Mouse (Mus musculus): Measurements from ENCODE around the gene Dock8.

Gene Dock8

GRCm38 (mm10) chr19:25123461-25123860 is 124.1 kb downstream of the Dock8 start:
- no peak for DNase-seq (ENCODE audit: low spot score)

GRCm38 (mm10) chr19:25132322-25132721 is 133.0 kb downstream of the Dock8 start:
- DNase-seq (ENCODE audit: low spot score): no peak

- no peak for DNase-seq (ENCODE audit: low spot score)
Measured at GRCm38 (mm10) chr19:25133959-25134358, 134.6 kb downstream of the Dock8 start.

GRCm38 (mm10) chr19:25136171-25136570 is 136.8 kb downstream of the Dock8 start:
- no peak for DNase-seq (ENCODE audit: low spot score)

- DNase-seq (ENCODE audit: low spot score): no peak
Measured at GRCm38 (mm10) chr19:25137907-25138820, 138.8 kb downstream of the Dock8 start.

GRCm38 (mm10) chr19:25144110-25145028 is 145.0 kb downstream of the Dock8 start:
- no peak for DNase-seq (ENCODE audit: low spot score)

GRCm38 (mm10) chr19:25145116-25145515 is 145.8 kb downstream of the Dock8 start:
- DNase-seq (ENCODE audit: low spot score): no peak

GRCm38 (mm10) chr19:25146122-25146521 is 146.8 kb downstream of the Dock8 start:
- no peak for DNase-seq (ENCODE audit: low spot score)

GRCm38 (mm10) chr19:25149788-25150187 is 150.5 kb downstream of the Dock8 start:
- DNase-seq (ENCODE audit: low spot score): no peak

- no peak for DNase-seq (ENCODE audit: low spot score)
Measured at GRCm38 (mm10) chr19:25154506-25155178, 155.3 kb downstream of the Dock8 start.

- DNase-seq (ENCODE audit: low spot score): no peak
Measured at GRCm38 (mm10) chr19:25155250-25155649, 155.9 kb downstream of the Dock8 start.

GRCm38 (mm10) chr19:25155709-25156108 is 156.4 kb downstream of the Dock8 start:
- no peak for DNase-seq (ENCODE audit: low spot score)

GRCm38 (mm10) chr19:25162270-25162669 is 162.9 kb downstream of the Dock8 start:
- no peak for DNase-seq (ENCODE audit: low spot score)

- no peak for DNase-seq (ENCODE audit: low spot score)
Measured at GRCm38 (mm10) chr19:25163426-25163825, 164.1 kb downstream of the Dock8 start.

- DNase-seq (ENCODE audit: low spot score): no peak
Measured at GRCm38 (mm10) chr19:25166412-25166811, 167.1 kb downstream of the Dock8 start.

GRCm38 (mm10) chr19:25171395-25171794 is 172.1 kb downstream of the Dock8 start:
- no peak for DNase-seq (ENCODE audit: low spot score)

- no peak for DNase-seq (ENCODE audit: low spot score)
Measured at GRCm38 (mm10) chr19:25176746-25177145, 177.4 kb downstream of the Dock8 start.

- DNase-seq (ENCODE audit: low spot score): no peak
Measured at GRCm38 (mm10) chr19:25180024-25180423, 180.7 kb downstream of the Dock8 start.

GRCm38 (mm10) chr19:25180547-25180946 is 181.2 kb downstream of the Dock8 start:
- no peak for DNase-seq (ENCODE audit: low spot score)

GRCm38 (mm10) chr19:25184076-25184475 is 184.7 kb downstream of the Dock8 start:
- DNase-seq (ENCODE audit: low spot score): no peak

- DNase-seq (ENCODE audit: low spot score): no peak
Measured at GRCm38 (mm10) chr19:25186316-25186715, 187.0 kb downstream of the Dock8 start.

GRCm38 (mm10) chr19:25187681-25188080 is 188.3 kb downstream of the Dock8 start:
- DNase-seq (ENCODE audit: low spot score): no peak

Data from MN1 (cell line).